Mouse (Mus musculus) brown adipose tissue, adult 24 weeks (tissue): ENCODE measurements at regions not wholly inside any gene's neighbourhood (a gene's known extent, or its start where the extent isn't known, plus 50 kb on each side); places are given as distances from the start of the nearest gene placed in this dataset.

Experiments used
- H3K27ac ChIP-seq: fragments of 200-500 bp; replicated peaks from 2 replicates; pipeline ENCODE4 v1.5.1; 2012; ENCODE audit warnings: low read depth, mild to moderate bottlenecking, low read length
- H3K4me1 ChIP-seq: fragments of 200-500 bp; 2 replicates; pipeline ENCODE4 v1.6.1; 2012; ENCODE audit warnings: low read length, mixed read lengths; ENCODE audit not compliant: control insufficient read depth, insufficient read depth, insufficient read length
- H3K4me3 ChIP-seq: fragments of 200-500 bp; 2 replicates; pipeline ENCODE4 v1.5.1; 2012; ENCODE audit warnings: low read depth, mild to moderate bottlenecking, low read length, moderate library complexity; ENCODE audit not compliant: insufficient read depth

- Histone ChIP-seq H3K4me3 (no peak overlapping the region), H3K4me1 (no peaks in the 10 kb centered on the region), H3K27ac (no peak overlapping the region)
Measured at GRCm38 (mm10) chr6:89064977-89065580, 163.0 kb downstream of the Tpra1 start.

GRCm38 (mm10) chr6:89066588-89066987 is 164.5 kb downstream of the Tpra1 start:
- H3K4me1 ChIP-seq: no peaks in the 10 kb centered on the region
- no peak overlapping the region for H3K27ac ChIP-seq
- no peak overlapping the region for H3K4me3 ChIP-seq

- H3K27ac ChIP-seq: no peak overlapping the region
- H3K4me1 ChIP-seq: no peaks in the 10 kb centered on the region
- H3K4me3 ChIP-seq: no peak overlapping the region
Measured at GRCm38 (mm10) chr6:89068286-89068685, 166.2 kb downstream of the Tpra1 start.

GRCm38 (mm10) chr6:89069108-89069507 is 167.1 kb downstream of the Tpra1 start:
- Histone ChIP-seq H3K4me1 (no peaks in the 10 kb centered on the region), H3K27ac (no peak overlapping the region), H3K4me3 (no peak overlapping the region)

- no peak overlapping the region for H3K4me3 ChIP-seq
- H3K4me1 ChIP-seq: no peaks in the 10 kb centered on the region
- no peak overlapping the region for H3K27ac ChIP-seq
Measured at GRCm38 (mm10) chr6:89070011-89070410, 168.0 kb downstream of the Tpra1 start.

GRCm38 (mm10) chr6:89071766-89072165 is 169.7 kb downstream of the Tpra1 start:
- no peak overlapping the region for H3K4me3 ChIP-seq
- no peak overlapping the region for H3K27ac ChIP-seq
- no peaks in the 10 kb centered on the region for H3K4me1 ChIP-seq

- Histone ChIP-seq H3K4me1 (no peaks in the 10 kb centered on the region), H3K27ac (no peak overlapping the region), H3K4me3 (no peak overlapping the region)
Measured at GRCm38 (mm10) chr6:89072569-89072968, 170.5 kb downstream of the Tpra1 start.

GRCm38 (mm10) chr6:89081624-89082300 is 179.7 kb downstream of the Tpra1 start:
- H3K27ac ChIP-seq: no peak overlapping the region
- H3K4me3 ChIP-seq: no peak overlapping the region
- H3K4me1 ChIP-seq: no peaks in the 10 kb centered on the region

GRCm38 (mm10) chr6:89084437-89084836 is 182.4 kb downstream of the Tpra1 start:
- Histone ChIP-seq H3K27ac (no peak overlapping the region), H3K4me1 (no peaks in the 10 kb centered on the region), H3K4me3 (no peak overlapping the region)

GRCm38 (mm10) chr6:89085151-89085550 is 183.1 kb downstream of the Tpra1 start:
- Histone ChIP-seq H3K27ac (no peak overlapping the region), H3K4me3 (no peak overlapping the region)

GRCm38 (mm10) chr6:89087620-89088019 is 185.6 kb downstream of the Tpra1 start:
- Histone ChIP-seq H3K4me3 (no peak overlapping the region), H3K27ac (no peak overlapping the region)

More at GRCm38 (mm10) chr6:89085151-89085550, 183.1 kb downstream of the Tpra1 start:
- no peaks in the 10 kb centered on the region for H3K4me1 ChIP-seq

GRCm38 (mm10) chr6:89090096-89090495 is 188.0 kb downstream of the Tpra1 start:
- no peak overlapping the region for H3K27ac ChIP-seq
- no peaks in the 10 kb centered on the region for H3K4me1 ChIP-seq
- no peak overlapping the region for H3K4me3 ChIP-seq

More at GRCm38 (mm10) chr6:89087620-89088019, 185.6 kb downstream of the Tpra1 start:
- no peaks in the 10 kb centered on the region for H3K4me1 ChIP-seq

- no peaks in the 10 kb centered on the region for H3K4me1 ChIP-seq
- H3K27ac ChIP-seq: no peak overlapping the region
- H3K4me3 ChIP-seq: no peak overlapping the region
Measured at GRCm38 (mm10) chr6:89095911-89096310, 193.9 kb downstream of the Tpra1 start.

GRCm38 (mm10) chr6:89097531-89097930 is 195.5 kb downstream of the Tpra1 start:
- no peak overlapping the region for H3K4me3 ChIP-seq

GRCm38 (mm10) chr6:89119241-89119640 is 217.2 kb downstream of the Tpra1 start:
- H3K27ac ChIP-seq: no peak overlapping the region
- no peaks in the 10 kb centered on the region for H3K4me1 ChIP-seq
- no peak overlapping the region for H3K4me3 ChIP-seq

More at GRCm38 (mm10) chr6:89097531-89097930, 195.5 kb downstream of the Tpra1 start:
- Histone ChIP-seq H3K4me1 (no peaks in the 10 kb centered on the region), H3K27ac (no peak overlapping the region)
